Mouse (Mus musculus) neural tube, embryonic 13.5 days (tissue): Measurements from ENCODE around the gene Fbxo21. TPM values are rescaled to one million over a fixed set of nuclear protein-coding genes. Genes with fewer than 3 reads are reported as not detected.

Source experiments
- ATAC-seq: fragments of 200-750 bp; cut with Nextera tagmentation; 2 replicates; pipeline ENCODE4 v1.8.0; 2017; ENCODE audit warnings: low read depth, mild to moderate bottlenecking, moderate TSS enrichment, moderate library complexity
- H3K27ac ChIP-seq: fragments of 300-500 bp; sonication (generic); replicated peaks from 2 replicates; pipeline ENCODE4 v1.5.1; 2015; ENCODE audit warnings: moderate library complexity, mild to moderate bottlenecking, inconsistent platforms
- H3K27me3 ChIP-seq: fragments of 300-500 bp; sonication (generic); 2 replicates; pipeline ENCODE4 v1.6.1; 2015; ENCODE audit warnings: mild to moderate bottlenecking, inconsistent platforms
- H3K36me3 ChIP-seq: fragments of 300-500 bp; sonication (generic); 2 replicates; pipeline ENCODE4 v1.6.1; 2015; ENCODE audit warnings: mild to moderate bottlenecking, inconsistent platforms
- H3K4me1 ChIP-seq: fragments of 300-500 bp; sonication (generic); replicated peaks from 2 replicates; pipeline ENCODE4 v1.6.1; 2015; ENCODE audit warnings: inconsistent platforms
- H3K4me2 ChIP-seq: fragments of 300-500 bp; sonication (generic); 2 replicates; pipeline ENCODE4 v1.6.1; 2015; ENCODE audit warnings: inconsistent platforms, mild to moderate bottlenecking, moderate library complexity
- H3K4me3 ChIP-seq: fragments of 300-500 bp; sonication (generic); 2 replicates; pipeline ENCODE4 v1.5.1; 2015; ENCODE audit warnings: mild to moderate bottlenecking, inconsistent platforms
- H3K9ac ChIP-seq: fragments of 300-500 bp; sonication (generic); 2 replicates; pipeline ENCODE4 v1.6.1; 2015; ENCODE audit warnings: moderate library complexity, mild to moderate bottlenecking, inconsistent platforms
- H3K9me3 ChIP-seq: fragments of 300-500 bp; sonication (generic); 2 replicates; pipeline ENCODE4 v1.6.1; 2016; ENCODE audit warnings: inconsistent platforms
- WGBS: fragments of 180-500 bp; shearing (Covaris S2); methylation state at CpG from one replicate; pipeline ENCODE4 v1.1.7; 2015; 5-methylcytosine and 5-hydroxymethylcytosine counted together
- polyA plus RNA-seq: library from polyadenylated mRNA; unstranded; fragments of >200 nt; fragmentation: Nextera tagmentation; extraction: Ambion mirVana; gene quantifications from 2 replicates; pipeline ENCODE4 v1.2.1, GENCODE M21; 2015

The Fbxo21 gene
- polyA plus RNA-seq, 1 experiment from 2014 or later = 133 TPM

DNA sequence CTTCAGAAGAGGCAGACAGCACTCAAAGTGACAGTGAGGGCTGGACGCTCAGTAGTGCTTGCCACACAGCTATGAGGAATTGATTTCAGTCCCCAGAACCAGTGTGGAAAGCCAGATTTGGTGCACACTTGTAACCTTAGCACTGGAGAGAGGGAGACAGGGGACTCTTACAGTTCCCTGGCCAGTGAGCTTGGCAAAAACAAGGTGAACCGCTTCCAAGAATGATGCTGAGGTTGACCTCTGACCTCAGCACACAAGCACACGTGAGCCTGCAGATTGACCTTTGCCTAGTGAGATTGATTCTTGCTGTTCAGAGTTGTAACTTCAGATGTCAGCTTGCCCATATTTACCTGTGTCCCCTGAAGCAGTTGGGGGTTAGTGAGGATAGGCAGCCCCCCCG is 9.8 kb downstream of the Fbxo21 start:
- peaks cover 15% of the 10 kb centered on the region; the same call in 1 of the 2 replicates for H3K4me1 ChIP-seq
- ATAC-seq = no peak
- H3K36me3 ChIP-seq = peaks cover 95% of the 10 kb centered on the region
- H3K27me3 ChIP-seq = no peaks in the 10 kb centered on the region
- H3K9me3 ChIP-seq = no peaks in the 10 kb centered on the region
- no peak overlapping the region for H3K9ac ChIP-seq
- H3K4me3 ChIP-seq = no peak overlapping the region
- WGBS = 72% methylated on average over 4 of the region's 4 CpGs
- no peak overlapping the region for H3K27ac ChIP-seq
- no peak overlapping the region for H3K4me2 ChIP-seq

DNA sequence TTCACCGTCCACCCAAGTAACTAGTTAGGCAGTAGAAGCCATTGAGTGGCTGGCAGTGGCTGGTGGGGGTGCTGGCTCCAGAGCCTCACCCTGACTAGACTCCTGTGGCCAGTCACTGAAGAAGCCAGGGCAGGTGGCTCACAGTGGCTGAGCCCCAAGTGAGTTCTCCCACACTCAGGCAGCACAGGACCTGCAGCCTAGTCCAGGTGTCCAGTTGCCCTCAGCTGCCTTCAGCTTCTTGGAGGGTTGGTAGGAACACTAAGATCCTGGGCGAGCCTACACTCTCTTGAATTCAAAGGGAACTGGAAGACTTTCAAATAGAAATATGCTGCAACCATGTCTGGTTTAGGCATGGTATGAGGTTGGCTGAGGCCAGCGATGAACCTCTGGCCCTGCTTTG is 11.4 kb downstream of the Fbxo21 start:
- WGBS = 94% methylated on average over 3 of the region's 3 CpGs
- H3K27me3 ChIP-seq = no peaks in the 10 kb centered on the region
- ATAC-seq = no peak
- H3K9me3 ChIP-seq = no peaks in the 10 kb centered on the region
- no peak overlapping the region for H3K4me3 ChIP-seq
- H3K4me1 ChIP-seq = peaks cover 11% of the 10 kb centered on the region; the same call in 1 of the 2 replicates
- H3K4me2 ChIP-seq = no peak overlapping the region
- H3K27ac ChIP-seq = no peak overlapping the region
- H3K36me3 ChIP-seq = peaks cover 97% of the 10 kb centered on the region
- no peak overlapping the region for H3K9ac ChIP-seq

DNA sequence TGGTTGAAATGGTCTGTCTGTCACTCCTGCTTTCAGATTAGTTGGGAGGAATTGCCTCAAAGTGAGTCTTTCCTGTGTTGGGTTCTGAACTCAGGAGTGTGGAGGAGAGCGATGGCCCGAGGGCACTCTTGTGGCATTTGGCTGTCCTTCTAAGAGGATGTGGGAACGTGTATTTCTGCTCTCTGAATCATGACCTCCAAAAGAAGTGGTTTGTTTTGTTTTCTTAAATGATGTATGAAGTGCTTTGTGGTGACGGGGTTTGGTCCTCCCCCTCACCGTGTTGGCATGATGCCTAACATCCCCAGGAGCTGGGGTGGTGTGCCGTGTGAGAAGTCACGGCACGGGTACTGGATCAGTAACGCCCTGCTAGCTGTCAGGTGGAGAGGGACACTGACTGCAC is 11.8 kb downstream of the Fbxo21 start:
- Histone ChIP-seq H3K9me3 (no peaks in the 10 kb centered on the region), H3K27ac (no peak overlapping the region), H3K4me1 (peaks cover 10% of the 10 kb centered on the region; the same call in 1 of the 2 replicates), H3K36me3 (peaks cover 97% of the 10 kb centered on the region), H3K4me2 (no peak overlapping the region), H3K27me3 (no peaks in the 10 kb centered on the region), H3K9ac (no peak overlapping the region), H3K4me3 (no peak overlapping the region)
- ATAC-seq = no peak
- 78% methylated on average over 9 of the region's 9 CpGs for WGBS

DNA sequence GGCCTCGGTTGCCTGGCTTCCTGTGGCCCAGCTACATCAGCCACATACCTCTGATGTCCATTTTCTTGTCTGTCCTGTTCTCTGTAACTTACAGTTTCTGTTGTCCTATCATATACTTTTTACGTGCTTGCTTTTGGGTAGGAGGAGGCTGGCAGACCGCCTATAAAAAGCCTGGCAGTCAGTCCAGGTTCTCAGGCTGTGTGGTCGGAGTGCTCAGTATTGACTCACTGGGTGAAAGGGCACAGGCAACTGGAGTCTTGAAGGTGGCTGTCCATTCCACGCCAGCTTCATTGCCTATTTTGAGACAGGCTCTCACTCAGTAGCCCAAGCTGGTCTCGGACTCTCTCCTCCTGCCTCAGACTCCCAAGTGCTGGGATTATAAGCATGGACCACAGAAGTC is 13.2 kb downstream of the Fbxo21 start:
- H3K9ac ChIP-seq = no peak overlapping the region
- H3K4me3 ChIP-seq = no peak overlapping the region
- peaks cover 100% of the 10 kb centered on the region for H3K36me3 ChIP-seq
- H3K4me1 ChIP-seq = no peaks in the 10 kb centered on the region
- 92% methylated on average over 6 of the region's 6 CpGs for WGBS
- no peak overlapping the region for H3K27ac ChIP-seq
- no peak overlapping the region for H3K4me2 ChIP-seq
- no peaks in the 10 kb centered on the region for H3K9me3 ChIP-seq
- no peak for ATAC-seq
- H3K27me3 ChIP-seq = no peaks in the 10 kb centered on the region

DNA sequence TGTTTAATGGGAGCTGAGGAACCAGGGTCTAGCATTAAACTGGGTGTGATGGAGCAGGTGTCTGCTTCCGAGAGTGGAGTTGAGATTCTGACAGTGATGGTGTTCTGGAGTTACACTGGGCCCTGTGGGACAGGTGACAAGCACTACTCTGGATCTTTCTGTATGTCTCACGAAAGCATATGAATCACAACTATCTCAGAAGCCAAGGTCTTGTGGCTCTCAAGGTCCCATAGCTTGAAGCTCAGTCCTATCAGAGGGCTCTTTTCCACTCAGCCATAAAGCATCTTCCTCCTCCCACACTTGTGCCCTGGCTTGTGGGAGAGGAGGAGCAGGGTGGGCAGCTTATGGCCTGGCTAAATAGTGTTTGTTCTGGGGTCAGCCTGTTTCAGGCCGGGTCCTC is 14.4 kb downstream of the Fbxo21 start:
- Histone ChIP-seq H3K9me3 (no peaks in the 10 kb centered on the region), H3K4me3 (no peak overlapping the region), H3K36me3 (peaks cover 100% of the 10 kb centered on the region), H3K27ac (no peak overlapping the region), H3K27me3 (no peaks in the 10 kb centered on the region), H3K4me1 (no peaks in the 10 kb centered on the region), H3K9ac (no peak overlapping the region), H3K4me2 (no peak overlapping the region)
- no peak for ATAC-seq
- WGBS = 89% methylated on average over 3 of the region's 3 CpGs

DNA sequence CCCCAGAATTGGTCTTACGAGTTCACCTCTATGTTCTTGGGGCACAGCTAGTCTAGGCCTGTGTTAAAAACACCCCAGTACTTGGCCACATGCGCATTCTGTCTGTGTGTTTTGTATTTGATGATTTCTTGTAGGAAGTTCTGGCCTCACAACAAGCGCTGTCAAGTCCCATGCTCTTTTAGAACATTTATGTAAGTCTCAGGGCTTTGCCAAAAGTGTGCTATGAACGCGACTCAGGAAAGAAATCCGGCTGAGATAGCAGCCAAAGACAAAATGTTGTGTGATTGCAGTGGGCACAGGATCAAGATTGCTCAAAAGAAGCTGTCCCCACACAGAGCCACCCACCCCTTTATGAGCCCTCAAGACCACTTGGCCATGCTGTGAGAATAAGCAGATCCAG is 17.0 kb downstream of the Fbxo21 start:
- no peaks in the 10 kb centered on the region for H3K4me1 ChIP-seq
- H3K9me3 ChIP-seq = no peaks in the 10 kb centered on the region
- H3K9ac ChIP-seq = no peak overlapping the region
- no peak overlapping the region for H3K4me3 ChIP-seq
- H3K27me3 ChIP-seq = no peaks in the 10 kb centered on the region
- no peak overlapping the region for H3K4me2 ChIP-seq
- 96% methylated on average over 6 of the region's 6 CpGs for WGBS
- no peak for ATAC-seq
- H3K36me3 ChIP-seq = peaks cover 98% of the 10 kb centered on the region
- H3K27ac ChIP-seq = no peak overlapping the region

DNA sequence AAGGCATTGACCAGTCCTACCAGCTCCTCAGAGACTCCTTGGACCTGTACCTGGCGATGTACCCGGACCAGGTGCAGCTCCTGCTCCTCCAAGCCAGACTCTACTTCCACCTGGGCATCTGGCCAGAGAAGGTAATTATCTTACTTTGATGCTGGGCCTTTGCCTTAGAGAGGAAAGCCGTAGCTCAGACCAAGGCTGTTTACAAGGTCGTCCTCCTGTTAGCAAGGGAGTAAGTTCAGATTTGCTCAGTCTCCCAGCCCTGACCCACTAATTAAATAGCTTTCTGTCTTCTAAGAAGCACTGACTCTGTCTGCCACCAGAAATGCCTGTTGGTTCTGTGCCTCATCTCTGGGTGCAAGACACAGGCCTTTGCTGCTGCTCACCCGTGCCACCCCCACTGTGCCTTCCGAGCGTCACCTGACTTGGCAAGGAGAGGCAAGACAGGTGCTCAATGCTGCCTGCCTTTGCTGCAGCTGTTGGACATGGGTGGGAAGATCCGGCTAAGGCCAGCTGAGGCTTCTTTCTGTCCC is 18.9 kb downstream of the Fbxo21 start:
- Histone ChIP-seq H3K4me3 (no peak overlapping the region), H3K36me3 (peaks cover 98% of the 10 kb centered on the region), H3K27me3 (no peaks in the 10 kb centered on the region), H3K9me3 (no peaks in the 10 kb centered on the region), H3K9ac (no peak overlapping the region), H3K4me2 (no peak overlapping the region), H3K27ac (no peak overlapping the region), H3K4me1 (no peaks in the 10 kb centered on the region)
- WGBS = 95% methylated on average over 8 of the region's 8 CpGs
- ATAC-seq = no peak

DNA sequence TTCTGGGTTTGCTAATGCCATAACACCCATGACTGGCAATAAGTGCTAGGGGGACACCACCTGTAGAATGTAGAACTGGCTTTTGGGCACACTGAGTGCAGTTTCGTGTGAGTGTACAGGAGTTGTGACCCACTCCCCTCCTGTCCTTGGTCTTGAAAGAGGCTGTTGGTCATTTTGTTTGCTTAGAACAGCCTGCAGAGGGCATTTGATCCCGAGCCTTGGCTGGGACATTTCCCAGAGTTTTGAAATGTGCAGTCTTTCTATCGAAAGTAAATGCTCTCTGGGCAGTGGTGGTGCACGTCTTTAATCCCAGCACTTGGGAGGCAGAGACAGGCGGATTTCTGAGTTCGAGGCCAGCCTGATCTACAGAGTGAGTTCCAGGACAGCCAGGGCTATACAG is 19.4 kb downstream of the Fbxo21 start:
- no peaks in the 10 kb centered on the region for H3K4me1 ChIP-seq
- H3K27me3 ChIP-seq = no peaks in the 10 kb centered on the region
- no peak overlapping the region for H3K4me3 ChIP-seq
- ATAC-seq = no peak
- 86% methylated on average over 6 of the region's 6 CpGs for WGBS
- peaks cover 98% of the 10 kb centered on the region for H3K36me3 ChIP-seq
- no peak overlapping the region for H3K4me2 ChIP-seq
- no peak overlapping the region for H3K27ac ChIP-seq
- no peaks in the 10 kb centered on the region for H3K9me3 ChIP-seq
- no peak overlapping the region for H3K9ac ChIP-seq

DNA sequence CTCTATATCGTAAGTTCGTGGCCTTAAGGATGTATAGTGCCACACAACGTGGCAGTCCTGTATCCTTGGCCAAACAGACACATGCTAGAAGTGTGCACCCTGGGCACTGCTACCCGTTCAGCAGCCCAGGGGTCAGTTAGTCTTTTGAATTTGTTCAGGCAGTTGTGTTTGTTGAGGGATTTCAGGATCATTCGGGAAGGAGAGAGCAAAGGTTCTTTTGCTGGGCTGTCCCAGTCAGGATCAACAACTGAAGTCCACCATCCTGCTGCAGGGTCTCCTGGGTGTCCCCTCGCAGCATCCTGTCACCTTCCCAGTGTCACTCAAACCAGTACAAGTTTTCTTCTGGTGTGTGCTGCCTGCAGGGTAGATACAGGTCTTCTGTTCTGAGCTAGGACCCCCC is 20.1 kb downstream of the Fbxo21 start:
- no peaks in the 10 kb centered on the region for H3K4me1 ChIP-seq
- no peaks in the 10 kb centered on the region for H3K9me3 ChIP-seq
- H3K9ac ChIP-seq = no peak overlapping the region
- no peak for ATAC-seq
- no peak overlapping the region for H3K4me2 ChIP-seq
- WGBS = 86% methylated on average over 6 of the region's 6 CpGs
- H3K4me3 ChIP-seq = no peak overlapping the region
- H3K27ac ChIP-seq = no peak overlapping the region
- no peaks in the 10 kb centered on the region for H3K27me3 ChIP-seq
- peaks cover 98% of the 10 kb centered on the region for H3K36me3 ChIP-seq

DNA sequence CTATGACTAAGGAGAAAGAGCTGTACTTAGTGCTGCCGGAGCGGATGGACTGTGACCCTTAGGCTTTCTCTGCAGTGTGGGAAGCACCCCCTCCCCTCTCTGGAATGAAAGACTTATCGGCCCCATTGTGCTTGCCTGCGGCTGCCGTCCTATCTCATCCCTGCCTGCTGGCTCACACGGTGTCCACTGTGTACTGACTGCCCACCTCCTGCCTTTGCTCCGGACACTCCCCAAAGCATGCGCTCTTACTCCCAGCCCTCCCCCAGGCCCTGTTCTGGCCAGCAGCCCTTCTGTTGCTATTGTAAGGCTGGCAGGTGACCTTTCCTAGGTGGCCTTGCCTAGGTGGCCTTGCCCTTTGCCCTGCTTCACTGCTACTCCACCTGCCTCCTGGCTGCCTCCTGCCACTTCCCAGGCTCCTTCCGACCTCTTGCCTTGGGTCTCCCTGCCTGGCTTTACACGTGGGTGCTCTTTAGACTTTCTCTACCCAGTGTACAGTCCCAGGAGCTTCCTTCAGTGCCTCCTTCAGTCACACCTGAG is 21.0 kb downstream of the Fbxo21 start:
- Histone ChIP-seq H3K4me3 (no peak overlapping the region), H3K9ac (no peak overlapping the region), H3K36me3 (peaks cover 98% of the 10 kb centered on the region), H3K27me3 (no peaks in the 10 kb centered on the region), H3K27ac (no peak overlapping the region), H3K9me3 (no peaks in the 10 kb centered on the region), H3K4me2 (no peak overlapping the region), H3K4me1 (no peaks in the 10 kb centered on the region)
- 71% methylated on average over 10 of the region's 10 CpGs for WGBS
- no peak for ATAC-seq

DNA sequence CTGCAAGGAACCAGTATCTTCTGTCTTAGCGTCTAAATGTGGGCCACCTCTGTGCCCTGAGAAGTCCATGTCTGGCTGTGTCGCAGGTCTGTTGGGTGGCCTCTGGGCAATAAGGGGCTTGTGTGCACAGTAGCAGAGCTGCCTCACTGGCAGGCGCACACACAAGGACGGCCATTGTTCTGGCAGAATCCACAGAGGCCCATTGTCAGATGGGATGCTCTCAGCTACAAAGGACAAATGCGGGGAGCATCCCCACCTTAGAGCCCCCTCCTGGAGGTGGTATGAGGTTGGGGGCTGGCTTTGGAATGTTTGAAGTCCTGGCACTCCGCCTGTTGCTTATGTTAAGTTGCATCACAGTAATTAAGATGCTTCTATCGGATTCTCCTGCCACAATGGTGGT is 22.5 kb downstream of the Fbxo21 start:
- ATAC-seq = no peak
- Histone ChIP-seq H3K36me3 (peaks cover 98% of the 10 kb centered on the region), H3K4me2 (no peak overlapping the region), H3K27me3 (no peaks in the 10 kb centered on the region), H3K4me3 (no peak overlapping the region), H3K27ac (no peak overlapping the region), H3K9ac (no peak overlapping the region), H3K9me3 (no peaks in the 10 kb centered on the region), H3K4me1 (no peaks in the 10 kb centered on the region)
- 71% methylated on average over 7 of the region's 7 CpGs for WGBS

DNA sequence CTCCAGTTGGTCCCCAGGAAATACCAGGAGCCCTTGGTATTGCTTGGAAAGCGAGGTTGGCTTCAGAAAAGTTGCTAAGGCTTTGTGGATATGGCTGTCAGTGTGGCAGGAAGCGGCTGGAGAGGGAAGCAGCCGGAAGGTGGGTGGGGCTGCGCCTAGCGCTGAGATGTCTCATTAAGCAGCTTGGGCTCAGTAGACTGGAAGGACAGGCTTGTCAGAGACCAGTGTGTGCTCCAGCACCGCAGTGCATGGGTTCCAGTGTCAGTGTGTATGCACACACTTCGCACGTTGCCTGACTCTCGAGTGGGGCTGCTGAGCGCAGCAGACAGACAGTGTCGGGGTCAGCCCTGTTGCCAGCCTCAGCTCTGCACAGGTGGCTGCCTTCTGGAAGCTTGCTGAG is 23.1 kb downstream of the Fbxo21 start:
- no peak for ATAC-seq
- H3K36me3 ChIP-seq = peaks cover 97% of the 10 kb centered on the region
- H3K27me3 ChIP-seq = no peaks in the 10 kb centered on the region
- H3K4me2 ChIP-seq = no peak overlapping the region
- H3K27ac ChIP-seq = no peak overlapping the region
- no peak overlapping the region for H3K9ac ChIP-seq
- no peaks in the 10 kb centered on the region for H3K4me1 ChIP-seq
- H3K9me3 ChIP-seq = no peaks in the 10 kb centered on the region
- 88% methylated on average over 11 of the region's 11 CpGs for WGBS
- no peak overlapping the region for H3K4me3 ChIP-seq

DNA sequence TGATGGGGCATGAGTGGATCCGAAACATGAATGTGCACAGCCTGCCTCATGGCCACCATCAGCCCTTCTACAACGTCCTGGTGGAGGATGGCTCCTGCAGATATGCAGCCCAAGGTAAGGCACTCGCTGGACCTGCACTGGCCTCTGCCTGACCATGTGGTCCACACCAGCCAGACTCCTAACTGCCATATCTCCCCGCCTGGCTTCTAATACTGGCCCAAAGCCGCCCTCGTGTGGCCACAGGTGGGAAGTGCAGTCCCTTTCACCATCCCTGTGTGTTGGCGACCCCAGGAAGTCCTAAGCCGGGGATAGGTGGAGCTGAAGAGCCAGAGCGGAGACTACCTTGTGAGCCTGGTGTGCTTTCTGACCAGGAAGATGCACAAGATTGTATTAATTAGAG is 25.5 kb downstream of the Fbxo21 start:
- Histone ChIP-seq H3K9me3 (no peaks in the 10 kb centered on the region), H3K36me3 (peaks cover 98% of the 10 kb centered on the region), H3K9ac (no peak overlapping the region), H3K4me3 (no peak overlapping the region), H3K27ac (no peak overlapping the region), H3K27me3 (no peaks in the 10 kb centered on the region), H3K4me2 (no peak overlapping the region), H3K4me1 (no peaks in the 10 kb centered on the region; the same call in 1 of the 2 replicates)
- WGBS = 37% methylated on average over 9 of the region's 9 CpGs
- ATAC-seq = peak; percentile 51; the same call in 1 of the 2 replicates
